18 mouse cellular contexts compared by ENCODE assay signal in genomic region chr16:77300572-77301213, GRCm38 (mm10).
A peak's percentile ranks its signal among the peaks of the same experiment; 100 is the strongest.
DNase-seq lines count a peak whose midpoint lies in the region; ATAC-seq and TF ChIP-seq lines count a peak whose summit lies in the region.
"Had no signal": no experiment of that assay in that cellular context is flagged by ENCODE, and none has a peak within 500 bp of the region (broad histone marks: within the 10 kb centered on the region; RNA-seq: fewer than 3 reads in every experiment).

No protein-coding gene starts in this region.

- no peaks in the 10 kb centered on the region for H3K4me1 ChIP-seq in cortical plate, adult 2 months (ENCODE audit: control insufficient read depth, insufficient read depth, low read length)
- H3K4me1 ChIP-seq in forebrain, embryonic 15.5 days: peaks cover 15% of the 10 kb centered on the region
- no peaks in the 10 kb centered on the region for H3K4me1 ChIP-seq in intestine, embryonic 15.5 days (replicated peaks)
- H3K4me1 ChIP-seq: heart, embryonic 12.5 days had no signal

- ATAC-seq in forebrain, embryonic 15.5 days (replicated peaks): 0 out of 2 replicates have a peak, but pooled peaks have one; percentile 38
- ATAC-seq in intestine, embryonic 15.5 days: no peak
- ATAC-seq: CD4-positive, CD25-positive, alpha-beta regulatory T cell, adult 4 months; lung, postnatal 0 days had no signal

- intact Hi-C loops in heart, postnatal 14 days (cut with DNase I): no loop called here

- H3K27ac ChIP-seq in cortical plate, adult 2 months (ENCODE audit: insufficient read depth, low read length): peak overlapping the region; percentile 10; the same call in 1 of the 2 replicates
- peak overlapping the region; percentile 54 for H3K27ac ChIP-seq in forebrain, embryonic 15.5 days (replicated peaks)
- H3K27ac ChIP-seq in intestine, embryonic 15.5 days: no peak overlapping the region
- H3K27ac ChIP-seq: midbrain, embryonic 12.5 days; stomach, postnatal 0 days had no signal

- 17% methylated on average over 6 of the region's 6 CpGs for WGBS in forebrain, embryonic 15.5 days
- WGBS in intestine, embryonic 15.5 days: 65% methylated on average over 6 of the region's 6 CpGs

- peak overlapping the region; percentile 24 for H3K4me2 ChIP-seq in forebrain, embryonic 15.5 days (replicated peaks)
- H3K4me2 ChIP-seq in intestine, embryonic 15.5 days (replicated peaks): no peak overlapping the region
- H3K4me2 ChIP-seq: heart, embryonic 12.5 days; midbrain, embryonic 12.5 days had no signal

- DNase-seq in heart, adult 11 months: peak; percentile 67
- DNase-seq in heart, postnatal 14 days: no peak
- peak; percentile 32 for DNase-seq in Muller cell, postnatal 12 days (ENCODE audit: inconsistent ontology term)
- DNase-seq in cerebellum, adult 9-11 months: no peak
- DNase-seq in right cerebral cortex, adult 18-20 months: no peak
- DNase-seq: cerebellum, adult 9-10 months; gastrocnemius, postnatal 10 days; heart, postnatal 10 days; kidney, adult 18-20 months; kidney, postnatal 4 days had no signal

- no peak for TF ChIP-seq CTCF in cortical plate, adult 2 months (IDR thresholded peaks at IDR 0.05; ENCODE audit: extremely low read depth, insufficient read depth, low read length)

- no peak for TF ChIP-seq POLR2A in cortical plate, adult 2 months (IDR thresholded peaks at IDR 0.05; ENCODE audit: extremely low read depth, insufficient read depth, low read length)

- no peak overlapping the region; the same call in 1 of the 2 replicates for H3K9ac ChIP-seq in forebrain, embryonic 15.5 days (replicated peaks)
- H3K9ac ChIP-seq in intestine, embryonic 15.5 days: no peak overlapping the region
- H3K9ac ChIP-seq: heart, embryonic 12.5 days; midbrain, embryonic 12.5 days had no signal

- H3K27me3 ChIP-seq in forebrain, embryonic 15.5 days: no peaks in the 10 kb centered on the region
- H3K27me3 ChIP-seq in intestine, embryonic 15.5 days (replicated peaks): no peaks in the 10 kb centered on the region
- H3K27me3 ChIP-seq: heart, embryonic 12.5 days; midbrain, embryonic 12.5 days had no signal

- no peaks in the 10 kb centered on the region for H3K36me3 ChIP-seq in forebrain, embryonic 15.5 days
- no peaks in the 10 kb centered on the region for H3K36me3 ChIP-seq in intestine, embryonic 15.5 days
- H3K36me3 ChIP-seq: heart, embryonic 12.5 days; midbrain, embryonic 12.5 days had no signal

- no peak overlapping the region for H3K4me3 ChIP-seq in cortical plate, adult 2 months (ENCODE audit: insufficient read depth, low read length)
- no peak overlapping the region for H3K4me3 ChIP-seq in forebrain, embryonic 15.5 days
- no peak overlapping the region for H3K4me3 ChIP-seq in intestine, embryonic 15.5 days (replicated peaks)
- H3K4me3 ChIP-seq: heart, embryonic 12.5 days; midbrain, embryonic 12.5 days had no signal

- no peaks in the 10 kb centered on the region for H3K9me3 ChIP-seq in forebrain, embryonic 15.5 days
- no peaks in the 10 kb centered on the region for H3K9me3 ChIP-seq in intestine, embryonic 15.5 days
- H3K9me3 ChIP-seq: heart, embryonic 12.5 days; midbrain, embryonic 12.5 days had no signal

Comparison
In these comparisons a context has a peak if more than half of its experiments do, and no peak if none do; other contexts are left out.
1. DNase-seq: peak in heart, adult 11 months (single experiment) and Muller cell, postnatal 12 days (single experiment); none in heart, postnatal 14 days (0 of 2), cerebellum, adult 9-11 months (single experiment) and right cerebral cortex, adult 18-20 months (single experiment).